Mouse (Mus musculus) cerebellum, adult 18-20 months (tissue): ENCODE results near the gene Ucn2.

ENCODE experiments used
- DNase-seq, 2 experiments: peaks; one replicate each; pipeline ENCODE4 v3.0.0; 2021

The Ucn2 gene

GRCm38 (mm10) chr9:108992620-108993361 is 7.0 kb downstream of the Ucn2 start:
- no peak for DNase-seq

- no peak for DNase-seq
Measured at GRCm38 (mm10) chr9:108996411-108996810, 10.6 kb downstream of the Ucn2 start.

- no peak for DNase-seq
Measured at GRCm38 (mm10) chr9:108998287-108999166, 12.7 kb downstream of the Ucn2 start.

- DNase-seq = peak; percentile 40 to 51
Measured at GRCm38 (mm10) chr9:108999167-108999526, 13.3 kb downstream of the Ucn2 start.

- peak; percentile 63 to 79 for DNase-seq
Measured at GRCm38 (mm10) chr9:109000726-109001125, 14.9 kb downstream of the Ucn2 start.

GRCm38 (mm10) chr9:109003201-109003600 is 17.4 kb downstream of the Ucn2 start:
- peak in 1 of 2 experiments; percentile 46 for DNase-seq

- no peak for DNase-seq
Measured at GRCm38 (mm10) chr9:109007025-109007780, 21.4 kb downstream of the Ucn2 start.

- DNase-seq = no peak
Measured at GRCm38 (mm10) chr9:109008081-109008480, 22.3 kb downstream of the Ucn2 start.

GRCm38 (mm10) chr9:109008994-109009635 is 23.3 kb downstream of the Ucn2 start:
- DNase-seq = no peak

- no peak for DNase-seq
Measured at GRCm38 (mm10) chr9:109009636-109010315, 24.0 kb downstream of the Ucn2 start.

- DNase-seq = no peak
Measured at GRCm38 (mm10) chr9:109010316-109010690, 24.5 kb downstream of the Ucn2 start.

GRCm38 (mm10) chr9:109015397-109015796 is 29.6 kb downstream of the Ucn2 start:
- DNase-seq = no peak

GRCm38 (mm10) chr9:109016973-109017604 is 31.3 kb downstream of the Ucn2 start:
- DNase-seq = no peak

GRCm38 (mm10) chr9:109021428-109021827 is 35.6 kb downstream of the Ucn2 start:
- DNase-seq = no peak

- no peak for DNase-seq
Measured at GRCm38 (mm10) chr9:109022866-109023685, 37.3 kb downstream of the Ucn2 start.

- no peak for DNase-seq
Measured at GRCm38 (mm10) chr9:109027521-109027920, 41.7 kb downstream of the Ucn2 start.

- no peak for DNase-seq
Measured at GRCm38 (mm10) chr9:109028421-109028820, 42.6 kb downstream of the Ucn2 start.

- DNase-seq = no peak
Measured at GRCm38 (mm10) chr9:109028919-109029318, 43.1 kb downstream of the Ucn2 start.

- DNase-seq = no peak
Measured at GRCm38 (mm10) chr9:109030312-109030711, 44.5 kb downstream of the Ucn2 start.

- DNase-seq = no peak
Measured at GRCm38 (mm10) chr9:109031001-109031400, 45.2 kb downstream of the Ucn2 start.

- DNase-seq = no peak
Measured at GRCm38 (mm10) chr9:109031686-109032085, 45.9 kb downstream of the Ucn2 start.
